ENCODE assay signal across 8 mouse cellular contexts in the genomic region with DNA sequence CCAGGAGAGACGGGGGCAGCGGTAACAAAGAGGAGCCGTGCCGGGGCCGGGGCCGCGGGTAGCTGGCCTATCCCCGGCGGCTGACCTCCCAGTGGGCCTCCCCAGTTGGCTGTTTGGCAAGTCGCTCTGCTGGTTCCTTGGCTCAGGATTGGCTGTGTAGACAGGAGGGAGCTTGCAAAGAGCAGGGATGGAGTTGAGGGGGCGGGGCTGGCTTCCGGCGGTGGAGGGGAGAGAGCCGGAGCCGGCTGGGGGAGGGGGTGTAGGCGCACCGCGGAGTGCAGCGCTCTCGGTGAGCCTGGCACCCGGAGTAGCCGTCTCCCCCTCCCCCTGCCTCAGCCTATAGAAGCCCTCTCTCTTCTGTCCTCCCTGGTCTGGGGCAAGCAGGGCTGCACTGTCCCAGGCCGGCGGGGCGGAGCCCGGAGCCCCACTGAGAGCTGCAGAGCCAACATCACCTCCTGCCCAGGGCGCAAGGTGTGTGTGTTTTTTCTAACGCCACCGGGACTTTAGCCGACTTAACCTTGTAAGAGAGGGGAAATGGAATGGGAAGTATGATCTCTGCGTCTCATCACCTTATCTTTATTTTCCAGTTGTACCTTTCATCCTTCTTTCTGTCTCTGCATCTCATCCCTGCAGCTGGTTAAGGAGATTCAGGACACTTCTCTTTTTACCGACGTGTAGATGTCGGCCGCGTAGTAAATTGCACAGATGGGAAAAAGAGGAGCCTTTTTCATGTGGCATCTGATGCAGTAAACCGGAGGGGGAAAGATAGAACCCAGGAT. TPM values are rescaled to one million over a fixed set of nuclear protein-coding genes. Genes with fewer than 3 reads are reported as not detected.
DNase-seq lines count a peak whose midpoint lies in the region; ATAC-seq and TF ChIP-seq lines count a peak whose summit lies in the region.

No protein-coding gene starts in this region.

- H3K4me2 ChIP-seq in hindbrain, postnatal 0 days (ENCODE audit: low read depth, low read length), result peak overlapping the region; percentile 79

- no peaks in the 10 kb centered on the region for H3K27me3 ChIP-seq in hindbrain, postnatal 0 days (ENCODE audit: insufficient read depth, low read length)

- DNase-seq in T-cell, adult 2 months (ENCODE audit: low spot score), result peak; percentile 65
- DNase-seq in cerebellum, postnatal 36 days, result peak; percentile 90 to 95
- DNase-seq in gastrocnemius, adult 18-20 months (ENCODE audit: low spot score), result peak; percentile 94
- peak; percentile 98 for DNase-seq in hindbrain, postnatal 0 days (ENCODE audit: low spot score)
- peak; percentile 92 for DNase-seq in left cerebral cortex, adult 2 months (ENCODE audit: extremely low spot score in 1 of 2, low spot score in 2 of 2)
- peak; percentile 93 for DNase-seq in right cerebral cortex, adult 2 months (ENCODE audit: low spot score in 2 of 2)
- peak; percentile 96 for DNase-seq in urinary bladder, postnatal 14 days (ENCODE audit: low spot score)

- H3K9me3 ChIP-seq in hindbrain, postnatal 0 days (ENCODE audit: low read length), result no peaks in the 10 kb centered on the region

- no peak for TF ChIP-seq CTCF in hindbrain, postnatal 0 days (IDR thresholded peaks at IDR 0.05; ENCODE audit: low read depth)
- no peak for TF ChIP-seq CTCF in left cerebral cortex, adult 2 months (IDR thresholded peaks at IDR 0.05)

- 1% methylated on average over 31 of the region's 37 CpGs for WGBS in hindbrain, postnatal 0 days

- peak overlapping the region; percentile 78 for H3K4me3 ChIP-seq in hindbrain, postnatal 0 days (ENCODE audit: low read length)
- H3K4me3 ChIP-seq in left cerebral cortex, adult 2 months, result peak overlapping the region; percentile 76

- H3K27ac ChIP-seq in hindbrain, postnatal 0 days, result peak overlapping the region; percentile 87
- H3K27ac ChIP-seq in left cerebral cortex, adult 2 months, result peak overlapping the region; percentile 81

- peak overlapping the region; percentile 74 for H3K9ac ChIP-seq in hindbrain, postnatal 0 days (replicated peaks; ENCODE audit: low read length)

- peaks cover 11% of the 10 kb centered on the region for H3K4me1 ChIP-seq in hindbrain, postnatal 0 days (ENCODE audit: insufficient read depth, low read length)

- H3K36me3 ChIP-seq in hindbrain, postnatal 0 days (ENCODE audit: insufficient read depth, low read length), result no peaks in the 10 kb centered on the region

- ATAC-seq in hindbrain, postnatal 0 days, result peak; percentile 100
- ATAC-seq in megakaryocyte, adult 5-6 weeks (ENCODE audit: poor library complexity, severe bottlenecking), result peak; percentile 92

- intact Hi-C loops in left cerebral cortex, adult 2 months (cut with DNase I), result loop anchor here (2.0 kb wide), 1 partner anchor 21 kb away; a partner anchor contains a TSS

RNA-seq across cellular contexts. Expression of a gene that starts 21.1 kb away (rescaled TPM):
- 1 to 10 TPM; 8.2 to 9.4 TPM for total RNA-seq in gastrocnemius, adult 18-20 months (2021)
- 27.6 and 32.6 TPM in 2 replicates for total RNA-seq in hindbrain, postnatal 0 days (2014; rRNA removed)
- polyA plus RNA-seq in hindbrain, postnatal 0 days (2015; fragmentation: Nextera tagmentation; extraction: Ambion mirVana), result 22.6 and 22.9 TPM in 2 replicates
- 10 to 100 TPM; 27.5 to 32.1 TPM for total RNA-seq in left cerebral cortex, adult 2 months (2021)
- 24.0 and 28.2 TPM in 2 replicates for total RNA-seq in megakaryocyte, adult 5-6 weeks (2015)
- total RNA-seq in megakaryocyte, adult 5-6 weeks (2017), result 8.5 and 9.1 TPM in 2 replicates

RNA-seq across cellular contexts. Expression of a gene that starts 35.4 kb away (rescaled TPM):
- total RNA-seq in gastrocnemius, adult 18-20 months (2021), result 10 to 100 TPM; 20.1 to 22.7 TPM
- 38.4 and 40.3 TPM in 2 replicates for total RNA-seq in hindbrain, postnatal 0 days (2014; rRNA removed)
- 25.7 and 26.9 TPM in 2 replicates for polyA plus RNA-seq in hindbrain, postnatal 0 days (2015; fragmentation: Nextera tagmentation; extraction: Ambion mirVana)
- total RNA-seq in left cerebral cortex, adult 2 months (2021), result 10 to 100 TPM; 18.9 to 19.0 TPM
- total RNA-seq in megakaryocyte, adult 5-6 weeks (2015), result 14.1 and 19.2 TPM in 2 replicates
- total RNA-seq in megakaryocyte, adult 5-6 weeks (2017), result 20.9 and 22.1 TPM in 2 replicates

RNA-seq across cellular contexts. Expression of a gene that starts 49.8 kb away (rescaled TPM):
- total RNA-seq in gastrocnemius, adult 18-20 months (2021), result 1 to 10 TPM; 2.0 to 2.2 TPM
- 124 and 130 TPM in 2 replicates for total RNA-seq in hindbrain, postnatal 0 days (2014; rRNA removed)
- 79.5 and 88.7 TPM in 2 replicates for polyA plus RNA-seq in hindbrain, postnatal 0 days (2015; fragmentation: Nextera tagmentation; extraction: Ambion mirVana)
- 10 to 100 TPM; 10.5 to 10.6 TPM for total RNA-seq in left cerebral cortex, adult 2 months (2021)
- 1.3 TPM in 2 replicates for total RNA-seq in megakaryocyte, adult 5-6 weeks (2015)
- total RNA-seq in megakaryocyte, adult 5-6 weeks (2017), result 0.51 and 2.2 TPM in 2 replicates

Comparison
In these comparisons a context has a peak if more than half of its experiments do, and no peak if none do; other contexts are left out.
1. Peak in every context shown above with its lines: DNase-seq, ATAC-seq, H3K4me3 ChIP-seq and H3K27ac ChIP-seq.
2. RNA of a gene that starts 49.8 kb away (total RNA-seq): 124 to 130 TPM in hindbrain, postnatal 0 days; 10.5 to 10.6 TPM in left cerebral cortex, adult 2 months, 2.0 to 2.2 TPM in gastrocnemius, adult 18-20 months and 0.51 to 2.2 TPM in megakaryocyte, adult 5-6 weeks; every median in the first group is over 10 times any median in the second.